In the genomic region with DNA sequence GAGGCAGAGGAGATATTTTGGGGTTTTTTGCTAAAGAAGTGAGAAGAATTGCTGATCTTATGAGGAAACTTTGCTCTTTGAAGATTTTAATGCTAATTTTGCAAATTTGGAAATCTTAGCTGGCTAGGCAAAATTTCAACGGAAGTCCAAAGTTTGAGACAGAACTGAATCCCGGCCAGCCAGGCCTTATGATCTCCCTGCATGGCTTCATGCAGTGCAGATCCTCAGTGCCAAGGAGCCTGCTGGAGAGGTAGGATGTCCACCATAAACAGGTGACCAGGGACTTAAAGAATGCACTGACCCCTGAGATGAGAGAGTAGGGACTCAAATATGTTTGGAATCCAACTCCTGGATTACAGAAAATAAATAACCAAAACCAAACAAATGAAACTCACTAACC, we compare ENCODE assay signal across 23 mouse cellular contexts.
A peak's percentile ranks its signal among the peaks of the same experiment; 100 is the strongest.
DNase-seq lines count a peak whose midpoint lies in the region; ATAC-seq lines count a peak whose summit lies in the region.
"Had no signal": no experiment of that assay in that cellular context is flagged by ENCODE, and none has a peak within 500 bp of the region (broad histone marks: within the 10 kb centered on the region; RNA-seq: fewer than 3 reads in every experiment).

No protein-coding gene starts in this region.

- peaks cover 33% of the 10 kb centered on the region for H3K4me1 ChIP-seq in heart, embryonic 10.5 days
- H3K4me1 ChIP-seq in heart, embryonic 11.5 days (ENCODE audit: control insufficient read depth, insufficient read depth, low read length) = peaks cover 10% of the 10 kb centered on the region; the same call in 1 of the 2 replicates
- H3K4me1 ChIP-seq in kidney, embryonic 15.5 days = peaks cover 29% of the 10 kb centered on the region
- H3K4me1 ChIP-seq in liver, embryonic 11.5 days (replicated peaks; ENCODE audit: control insufficient read depth, insufficient read depth, low read length) = no peaks in the 10 kb centered on the region
- H3K4me1 ChIP-seq: embryonic facial prominence, embryonic 12.5 days; embryonic facial prominence, embryonic 15.5 days; hindbrain, embryonic 10.5 days; hindbrain, embryonic 13.5 days had no signal

- peak; percentile 22 for DNase-seq in heart, embryonic 10.5 days (ENCODE audit: low spot score)
- peak; percentile 47 to 71 for DNase-seq in kidney, adult 8-10 months
- DNase-seq in kidney, adult 18-20 months = no peak
- peak; percentile 48 to 49 for DNase-seq in kidney, postnatal 25 days
- DNase-seq in liver, embryonic 11.5 days (ENCODE audit: low spot score) = no peak
- DNase-seq: adrenal gland, postnatal 10 days; adrenal gland, postnatal 36 days; B cell, adult 2 months; cerebellum, adult 11 months; cerebellum, adult 9-11 months; forebrain, postnatal 0 days; gastrocnemius, adult 2 months; gastrocnemius, postnatal 14 days had no signal

- no peak overlapping the region for H3K27ac ChIP-seq in heart, embryonic 10.5 days
- no peak overlapping the region for H3K27ac ChIP-seq in heart, embryonic 11.5 days (ENCODE audit: low read depth, low read length)
- H3K27ac ChIP-seq in kidney, embryonic 15.5 days = no peak overlapping the region
- no peak overlapping the region for H3K27ac ChIP-seq in liver, embryonic 11.5 days (ENCODE audit: low read depth, low read length)
- H3K27ac ChIP-seq: embryonic facial prominence, embryonic 12.5 days; embryonic facial prominence, embryonic 15.5 days; gastrocnemius, adult 2 months; hindbrain, embryonic 10.5 days; hindbrain, embryonic 13.5 days had no signal

- H3K9me3 ChIP-seq in heart, embryonic 10.5 days = no peaks in the 10 kb centered on the region
- H3K9me3 ChIP-seq in heart, embryonic 11.5 days (replicated peaks; ENCODE audit: control insufficient read depth, low read length) = no peaks in the 10 kb centered on the region
- H3K9me3 ChIP-seq in kidney, embryonic 15.5 days (replicated peaks) = no peaks in the 10 kb centered on the region
- H3K9me3 ChIP-seq in liver, embryonic 11.5 days (ENCODE audit: control insufficient read depth, low read length) = no peaks in the 10 kb centered on the region
- H3K9me3 ChIP-seq: embryonic facial prominence, embryonic 12.5 days; embryonic facial prominence, embryonic 15.5 days; G1E; hindbrain, embryonic 10.5 days; hindbrain, embryonic 13.5 days had no signal

- H3K4me2 ChIP-seq in heart, embryonic 11.5 days = no peak overlapping the region
- no peak overlapping the region for H3K4me2 ChIP-seq in kidney, embryonic 15.5 days
- no peak overlapping the region for H3K4me2 ChIP-seq in liver, embryonic 11.5 days
- H3K4me2 ChIP-seq: embryonic facial prominence, embryonic 12.5 days; embryonic facial prominence, embryonic 15.5 days; hindbrain, embryonic 13.5 days had no signal

- no peaks in the 10 kb centered on the region for H3K36me3 ChIP-seq in heart, embryonic 10.5 days
- H3K36me3 ChIP-seq in heart, embryonic 11.5 days (ENCODE audit: control insufficient read depth, insufficient read depth, low read length) = no peaks in the 10 kb centered on the region
- H3K36me3 ChIP-seq in kidney, embryonic 15.5 days = no peaks in the 10 kb centered on the region
- H3K36me3 ChIP-seq in liver, embryonic 11.5 days (ENCODE audit: control insufficient read depth, insufficient read depth, low read length) = no peaks in the 10 kb centered on the region
- H3K36me3 ChIP-seq: embryonic facial prominence, embryonic 12.5 days; embryonic facial prominence, embryonic 15.5 days; G1E; hindbrain, embryonic 10.5 days; hindbrain, embryonic 13.5 days had no signal

- no peak overlapping the region for H3K9ac ChIP-seq in heart, embryonic 11.5 days (ENCODE audit: low read depth, low read length)
- H3K9ac ChIP-seq in kidney, embryonic 15.5 days = no peak overlapping the region
- no peak overlapping the region for H3K9ac ChIP-seq in liver, embryonic 11.5 days (ENCODE audit: low read depth, low read length)
- H3K9ac ChIP-seq: embryonic facial prominence, embryonic 12.5 days; embryonic facial prominence, embryonic 15.5 days; forebrain, postnatal 0 days; hindbrain, embryonic 13.5 days had no signal

- H3K4me3 ChIP-seq in heart, embryonic 10.5 days = no peak overlapping the region
- H3K4me3 ChIP-seq in heart, embryonic 11.5 days (ENCODE audit: low read depth, low read length) = no peak overlapping the region
- no peak overlapping the region for H3K4me3 ChIP-seq in kidney, embryonic 15.5 days (replicated peaks)
- no peak overlapping the region for H3K4me3 ChIP-seq in liver, embryonic 11.5 days (ENCODE audit: low read depth, low read length)
- H3K4me3 ChIP-seq: embryonic facial prominence, embryonic 12.5 days; embryonic facial prominence, embryonic 15.5 days; gastrocnemius, adult 2 months; hindbrain, embryonic 10.5 days; hindbrain, embryonic 13.5 days had no signal

- no peaks in the 10 kb centered on the region for H3K27me3 ChIP-seq in heart, embryonic 10.5 days (ENCODE audit: insufficient read depth, poor library complexity, severe bottlenecking)
- H3K27me3 ChIP-seq in heart, embryonic 11.5 days (ENCODE audit: control insufficient read depth, insufficient read depth, low read length) = no peaks in the 10 kb centered on the region
- no peaks in the 10 kb centered on the region for H3K27me3 ChIP-seq in kidney, embryonic 15.5 days
- H3K27me3 ChIP-seq in liver, embryonic 11.5 days (replicated peaks; ENCODE audit: control insufficient read depth, insufficient read depth, low read length) = no peaks in the 10 kb centered on the region
- H3K27me3 ChIP-seq: embryonic facial prominence, embryonic 12.5 days; embryonic facial prominence, embryonic 15.5 days; hindbrain, embryonic 13.5 days; Patski had no signal

- 89% methylated on average over 2 of the region's 2 CpGs for WGBS in heart, embryonic 10.5 days
- 86% methylated on average over 2 of the region's 2 CpGs for whole genome bisulfite sequencing in heart, embryonic 11.5 days (ENCODE audit: insufficient replicate concordance)
- WGBS in kidney, embryonic 15.5 days = 87% methylated on average over 2 of the region's 2 CpGs
- 93% methylated on average over 2 of the region's 2 CpGs for WGBS in liver, embryonic 11.5 days

- ATAC-seq in heart, embryonic 11.5 days (replicated peaks; ENCODE audit: insufficient number of reproducible peaks, low FRiP score, low TSS enrichment) = no peak
- no peak for ATAC-seq in kidney, embryonic 15.5 days (replicated peaks; ENCODE audit: low FRiP score)
- no peak for ATAC-seq in liver, embryonic 11.5 days (replicated peaks; ENCODE audit: low FRiP score)
- ATAC-seq: forebrain, embryonic 14.5 days; forebrain, postnatal 0 days; hindbrain, embryonic 16.5 days; Patski had no signal

Comparison
In these comparisons a context has a peak if more than half of its experiments do, and no peak if none do; other contexts are left out.
1. DNase-seq: peak in heart, embryonic 10.5 days (single experiment), kidney, adult 8-10 months (2 of 2) and kidney, postnatal 25 days (2 of 2); none in kidney, adult 18-20 months (single experiment) and liver, embryonic 11.5 days (single experiment).